Mouse (Mus musculus) limb, embryonic 12.5 days (tissue): ENCODE results near the gene Pla2g12b. TPM values are rescaled to one million over a fixed set of nuclear protein-coding genes. Genes with fewer than 3 reads are reported as not detected.

ENCODE experiments used
- ATAC-seq: fragments of 200-750 bp; cut with Nextera tagmentation; 2 replicates; pipeline ENCODE4 v1.8.0; 2017; ENCODE audit warnings: low read depth, moderate TSS enrichment; ENCODE audit not compliant: insufficient number of reproducible peaks, insufficient read depth, low FRiP score, low TSS enrichment
- H3K27ac ChIP-seq: fragments of 300-500 bp; sonication (generic); 2 replicates; pipeline ENCODE4 v1.5.1; 2016; ENCODE audit warnings: mild to moderate bottlenecking, moderate library complexity
- H3K27me3 ChIP-seq: fragments of 300-500 bp; sonication (generic); 2 replicates; pipeline ENCODE4 v1.6.1; 2016; ENCODE audit warnings: mild to moderate bottlenecking, moderate library complexity
- H3K36me3 ChIP-seq: fragments of 300-500 bp; sonication (generic); 2 replicates; pipeline ENCODE4 v1.6.1; 2016; ENCODE audit warnings: mild to moderate bottlenecking, moderate library complexity
- H3K4me1 ChIP-seq: fragments of 300-500 bp; sonication (generic); replicated peaks from 2 replicates; pipeline ENCODE4 v1.6.1; 2016
- H3K4me2 ChIP-seq: fragments of 300-500 bp; sonication (generic); 2 replicates; pipeline ENCODE4 v1.6.1; 2016; ENCODE audit warnings: mild to moderate bottlenecking, moderate library complexity
- H3K4me3 ChIP-seq: fragments of 300-500 bp; sonication (generic); replicated peaks from 2 replicates; pipeline ENCODE4 v1.5.1; 2016; ENCODE audit warnings: mild to moderate bottlenecking
- H3K9ac ChIP-seq: fragments of 300-500 bp; sonication (generic); replicated peaks from 2 replicates; pipeline ENCODE4 v1.6.1; 2016; ENCODE audit warnings: mild to moderate bottlenecking, moderate library complexity
- H3K9me3 ChIP-seq: fragments of 300-500 bp; sonication (generic); 2 replicates; pipeline ENCODE4 v1.6.1; 2016; ENCODE audit warnings: mild to moderate bottlenecking, moderate library complexity
- WGBS: fragments of 180-500 bp; shearing (Covaris S2); methylation state at CpG from one replicate; pipeline ENCODE4 v1.1.7; 2016; 5-methylcytosine and 5-hydroxymethylcytosine counted together
- polyA plus RNA-seq: library from polyadenylated mRNA; unstranded; fragments of >200 nt; fragmentation: Nextera tagmentation; extraction: Ambion mirVana; gene quantifications from 2 replicates; pipeline ENCODE4 v1.2.1, GENCODE M21; 2016

Gene Pla2g12b
- polyA plus RNA-seq: not detected in 2 replicates

DNA sequence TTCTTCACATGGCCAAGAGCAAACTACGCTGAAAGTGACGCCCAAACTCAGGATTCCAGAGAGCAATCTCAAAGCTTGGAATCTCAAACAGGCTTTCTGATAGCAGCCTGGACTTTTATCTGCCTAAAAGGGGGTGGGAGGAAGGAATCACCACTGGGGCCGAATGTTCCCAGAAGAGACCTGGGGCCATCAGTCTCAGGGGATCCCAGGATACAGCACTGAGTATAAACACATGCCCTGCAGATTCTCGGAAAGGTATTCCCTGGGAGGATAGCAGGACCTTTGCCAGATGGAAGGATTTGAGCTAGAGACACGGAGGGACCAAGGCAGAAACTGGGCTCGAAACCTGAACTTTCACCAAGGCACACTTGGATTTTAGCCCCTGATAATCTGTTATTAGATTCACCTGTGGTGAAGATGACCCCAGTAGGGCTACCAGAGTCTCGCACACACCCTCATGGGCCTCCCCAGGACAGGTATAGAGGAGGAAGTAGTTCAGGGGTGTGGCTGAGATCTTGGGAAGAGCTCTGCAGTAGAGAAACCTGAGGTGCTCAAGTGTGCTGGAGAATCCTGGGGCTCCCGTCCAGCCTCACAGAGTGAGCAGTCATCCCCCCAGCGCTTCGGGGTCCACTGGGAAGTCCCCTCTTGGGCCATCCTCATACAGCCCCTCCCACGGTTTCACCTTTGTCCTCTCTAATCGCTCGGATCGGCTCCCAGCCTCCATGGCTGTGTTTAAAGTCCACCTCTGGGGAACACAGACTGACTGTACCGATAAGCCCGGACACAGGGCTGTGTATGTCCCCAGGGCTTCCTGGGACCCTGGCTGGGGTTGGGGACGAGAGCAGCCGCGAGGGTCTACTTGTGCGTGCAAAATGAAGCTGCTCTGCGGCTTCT, at the start of gene Pla2g12b:
Pla2g12b (plus strand) TSS at position 762 of the 894 bp plus-strand sequence.
- Histone ChIP-seq H3K27ac (no peak within 1 kb of the TSS), H3K4me2 (no peak within 1 kb of the TSS), H3K36me3 (no peaks in the 10 kb centered on the region), H3K27me3 (no peaks in the 10 kb centered on the region), H3K4me1 (peaks cover 14% of the 10 kb centered on the region), H3K4me3 (no peak within 1 kb of the TSS), H3K9me3 (0 out of 2 replicates have a peak, but pooled peaks cover 4% of the 10 kb centered on the region), H3K9ac (no peak within 1 kb of the TSS)
- 77% methylated on average over 21 of the region's 21 CpGs for WGBS
- no peak for ATAC-seq

DNA sequence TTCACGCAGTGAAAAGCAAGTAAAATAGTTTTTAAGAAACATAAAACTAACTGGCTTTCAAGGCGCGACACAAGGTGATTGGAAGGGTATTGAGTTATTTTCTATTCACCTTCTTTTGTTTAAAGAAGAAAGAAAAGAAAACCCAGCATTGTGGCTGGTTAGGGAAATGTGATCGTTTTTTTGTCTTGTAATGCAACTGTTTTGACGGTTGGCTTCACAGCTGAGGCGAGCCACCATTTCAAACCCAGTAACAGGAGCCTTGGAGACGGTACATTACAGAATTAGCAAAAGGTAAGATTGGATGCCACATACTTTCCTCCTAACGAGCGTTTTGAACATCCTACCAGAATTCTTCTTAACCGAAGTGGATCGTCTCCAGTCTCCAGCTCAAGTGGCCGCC, 49.3 kb upstream of the Pla2g12b start:
- peaks cover 80% of the 10 kb centered on the region for H3K36me3 ChIP-seq

DNA sequence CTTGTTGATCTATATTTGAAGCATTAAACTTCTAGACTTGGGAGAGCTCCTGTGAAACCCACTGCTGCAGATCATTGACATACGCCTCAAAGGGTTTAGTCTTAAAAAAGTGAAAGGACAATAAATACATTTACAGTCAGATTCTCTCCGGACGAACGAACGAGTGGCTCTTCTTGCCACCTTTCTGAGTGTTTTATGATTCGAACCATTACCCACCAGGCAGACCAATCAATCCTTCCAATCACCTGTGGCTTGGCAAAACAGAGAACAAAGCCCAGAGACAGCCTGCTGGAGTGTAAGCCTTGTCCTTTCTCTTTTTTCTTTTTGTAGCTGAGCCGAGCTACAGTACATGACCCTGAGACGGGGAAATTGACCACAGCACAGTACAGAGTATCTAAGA, 48.4 kb upstream of the Pla2g12b start:
- Histone ChIP-seq H3K4me1 (no peaks in the 10 kb centered on the region), H3K9ac (no peak overlapping the region), H3K27ac (no peak overlapping the region), H3K27me3 (no peaks in the 10 kb centered on the region), H3K36me3 (peaks cover 81% of the 10 kb centered on the region), H3K9me3 (no peaks in the 10 kb centered on the region), H3K4me3 (no peak overlapping the region), H3K4me2 (no peak overlapping the region)
- no peak for ATAC-seq
- 71% methylated on average over 8 of the region's 8 CpGs for WGBS

More for the DNA sequence above, 49.3 kb upstream of the Pla2g12b start:
- no peaks in the 10 kb centered on the region for H3K9me3 ChIP-seq
- H3K27me3 ChIP-seq: no peaks in the 10 kb centered on the region
- no peak for ATAC-seq
- no peaks in the 10 kb centered on the region for H3K4me1 ChIP-seq
- H3K9ac ChIP-seq: no peak overlapping the region
- H3K4me3 ChIP-seq: no peak overlapping the region
- 92% methylated on average over 12 of the region's 12 CpGs for WGBS
- H3K4me2 ChIP-seq: no peak overlapping the region
- H3K27ac ChIP-seq: no peak overlapping the region

DNA sequence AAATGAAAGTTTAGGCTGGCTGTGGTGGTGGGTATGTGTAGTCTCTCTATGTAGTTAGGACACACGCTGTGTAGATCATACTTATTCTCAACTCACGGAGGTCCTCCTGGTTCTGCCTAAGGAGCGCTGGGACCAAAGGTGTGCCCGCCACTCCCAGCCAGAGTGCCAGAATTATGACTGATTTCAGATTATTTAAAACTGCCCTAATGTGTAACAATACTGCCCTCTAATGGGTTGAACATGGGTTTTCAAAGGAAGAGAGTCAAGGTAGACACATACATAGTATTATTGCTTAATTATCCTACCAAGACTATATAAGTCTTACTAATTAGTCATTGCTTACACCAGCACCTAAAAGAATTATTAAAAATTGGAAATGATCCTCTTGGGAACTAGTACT, 44.7 kb upstream of the Pla2g12b start:
- Histone ChIP-seq H3K27ac (no peak overlapping the region), H3K4me3 (no peak overlapping the region), H3K9me3 (no peaks in the 10 kb centered on the region), H3K9ac (no peak overlapping the region), H3K36me3 (peaks cover 83% of the 10 kb centered on the region), H3K4me2 (no peak overlapping the region), H3K4me1 (no peaks in the 10 kb centered on the region), H3K27me3 (no peaks in the 10 kb centered on the region)
- ATAC-seq: no peak
- WGBS: 92% methylated on average over 4 of the region's 4 CpGs

DNA sequence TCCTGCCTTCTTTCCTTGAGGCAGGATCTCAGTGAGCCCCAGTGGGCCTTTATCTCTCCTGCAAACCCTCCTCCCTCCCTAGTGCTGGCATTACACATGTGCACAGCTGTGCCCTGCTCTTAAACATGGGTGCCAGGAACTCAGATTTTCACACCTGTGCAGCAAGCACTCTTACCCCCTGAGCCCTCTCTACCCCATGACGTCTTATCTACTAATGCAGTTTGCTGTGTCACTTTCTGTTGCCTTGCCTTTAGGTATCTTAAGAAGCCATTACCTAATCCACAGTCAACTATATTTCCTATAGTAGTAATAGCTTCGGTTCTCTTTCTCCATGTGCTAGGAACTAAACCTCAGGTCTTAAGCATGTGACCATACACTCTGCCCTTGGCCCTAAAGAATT, 40.3 kb upstream of the Pla2g12b start:
- Histone ChIP-seq H3K27ac (no peak overlapping the region), H3K9me3 (no peaks in the 10 kb centered on the region), H3K27me3 (no peaks in the 10 kb centered on the region), H3K4me2 (no peak overlapping the region), H3K36me3 (peaks cover 93% of the 10 kb centered on the region), H3K4me1 (no peaks in the 10 kb centered on the region), H3K4me3 (no peak overlapping the region), H3K9ac (no peak overlapping the region)
- no peak for ATAC-seq
- 81% methylated on average over 2 of the region's 2 CpGs for WGBS

DNA sequence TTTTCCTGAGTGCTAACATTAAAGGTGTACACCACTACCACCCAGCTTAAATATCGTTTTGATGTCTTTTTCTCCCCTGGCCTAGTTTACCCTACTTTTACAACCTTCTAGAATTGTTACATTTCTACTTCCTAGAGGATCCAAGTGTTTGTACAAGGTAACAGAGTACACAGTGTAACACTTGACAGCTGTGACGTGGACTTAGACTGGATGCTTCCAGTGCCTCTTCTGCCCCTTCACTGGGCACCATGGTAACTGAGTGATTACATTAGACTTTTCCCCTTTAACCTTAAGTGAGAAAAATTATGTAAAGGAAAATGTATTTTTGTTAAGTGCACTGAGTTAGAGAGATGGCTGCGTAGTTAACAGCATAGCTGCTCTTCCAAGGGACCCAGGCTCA, 38.9 kb upstream of the Pla2g12b start:
- no peak for ATAC-seq
- no peak overlapping the region for H3K4me2 ChIP-seq
- no peaks in the 10 kb centered on the region for H3K9me3 ChIP-seq
- H3K4me1 ChIP-seq: no peaks in the 10 kb centered on the region
- no peak overlapping the region for H3K27ac ChIP-seq
- no peak overlapping the region for H3K9ac ChIP-seq
- WGBS: 91% methylated on average over 3 of the region's 3 CpGs
- no peak overlapping the region for H3K4me3 ChIP-seq
- H3K27me3 ChIP-seq: no peaks in the 10 kb centered on the region
- H3K36me3 ChIP-seq: peaks cover 98% of the 10 kb centered on the region

DNA sequence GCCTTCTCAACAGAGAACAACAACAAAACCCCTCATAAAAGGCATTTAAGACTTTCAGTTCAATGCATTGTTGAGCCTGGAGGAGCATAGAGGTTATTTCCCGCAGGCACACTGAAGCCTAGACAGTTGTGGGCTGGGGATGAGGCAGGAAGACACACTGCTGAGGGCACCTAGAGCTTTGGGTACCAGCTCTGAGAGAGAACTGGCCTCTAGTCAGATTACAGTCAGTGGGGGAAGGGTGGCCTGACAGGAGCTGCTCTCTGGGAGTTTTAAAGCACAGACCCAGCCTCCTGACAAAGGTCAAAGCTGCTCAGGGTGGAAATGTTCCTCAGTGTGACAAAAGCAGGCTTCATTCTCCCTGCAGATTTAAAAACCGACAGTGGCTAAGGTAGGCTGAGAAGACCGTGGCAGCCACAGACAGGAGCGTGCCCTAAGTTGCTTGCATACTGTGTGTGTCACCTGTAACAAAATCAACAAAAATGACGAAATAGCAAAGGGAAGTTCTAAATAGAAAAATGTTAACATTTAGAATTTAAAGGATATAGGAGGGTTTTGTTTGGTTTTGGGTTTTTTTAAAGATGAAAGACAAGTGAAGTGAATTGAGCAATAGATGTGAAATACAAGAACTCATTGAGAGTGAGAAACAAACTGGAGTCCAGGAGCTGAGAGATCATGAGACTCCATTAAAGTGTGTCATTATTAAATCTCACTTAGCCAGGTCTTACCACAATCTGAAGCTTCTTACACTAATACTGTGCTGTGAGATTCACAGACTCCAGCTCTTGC, 37.5 kb upstream of the Pla2g12b start:
- no peak overlapping the region for H3K4me2 ChIP-seq
- H3K27me3 ChIP-seq: no peaks in the 10 kb centered on the region
- WGBS: 91% methylated on average over 5 of the region's 5 CpGs
- no peak overlapping the region for H3K9ac ChIP-seq
- no peak for ATAC-seq
- H3K27ac ChIP-seq: no peak overlapping the region
- H3K9me3 ChIP-seq: no peaks in the 10 kb centered on the region
- H3K4me3 ChIP-seq: no peak overlapping the region
- H3K36me3 ChIP-seq: peaks cover 98% of the 10 kb centered on the region
- H3K4me1 ChIP-seq: no peaks in the 10 kb centered on the region

DNA sequence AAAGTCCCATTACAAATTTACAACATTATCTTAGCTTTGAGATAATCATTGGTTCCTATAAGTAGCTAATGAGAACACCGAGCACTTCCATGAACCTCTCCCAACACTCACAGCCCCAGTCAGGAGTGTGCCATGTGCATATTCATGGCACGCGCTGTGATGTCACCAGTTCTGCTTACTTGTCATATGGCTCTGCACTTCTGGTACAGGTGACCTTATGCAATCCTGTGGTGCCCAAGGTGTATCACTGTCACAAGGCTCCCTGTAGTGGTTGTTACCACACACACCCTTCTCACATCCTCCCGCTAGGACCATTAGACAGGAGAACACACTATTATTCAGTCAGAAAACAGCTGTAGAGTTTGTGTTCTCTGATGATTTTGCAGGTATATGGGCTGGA, 36.7 kb upstream of the Pla2g12b start:
- Histone ChIP-seq H3K4me3 (no peak overlapping the region), H3K9me3 (no peaks in the 10 kb centered on the region), H3K4me2 (no peak overlapping the region), H3K27ac (no peak overlapping the region), H3K27me3 (no peaks in the 10 kb centered on the region), H3K9ac (no peak overlapping the region), H3K4me1 (no peaks in the 10 kb centered on the region), H3K36me3 (peaks cover 98% of the 10 kb centered on the region)
- ATAC-seq: no peak
- WGBS: 98% methylated on average over 4 of the region's 4 CpGs

DNA sequence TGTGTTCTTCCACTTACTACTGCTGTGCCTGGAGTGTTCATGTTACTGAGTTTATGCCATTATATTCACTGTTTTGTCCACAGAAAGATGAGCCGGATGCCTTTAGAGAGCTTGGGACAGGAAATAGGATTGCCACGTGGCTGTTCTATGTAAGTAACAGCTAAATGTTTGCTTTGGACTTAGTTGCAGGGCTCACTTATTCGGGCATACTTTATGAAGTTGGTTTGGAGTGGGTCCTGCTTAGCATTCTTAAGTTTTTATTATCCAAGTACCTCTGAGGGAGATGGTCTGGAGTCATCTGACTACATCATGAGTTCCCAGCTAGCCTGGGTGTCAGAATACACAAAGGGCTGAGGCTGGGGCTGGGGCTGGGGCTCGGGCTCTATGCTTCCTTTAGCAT, 36.3 kb upstream of the Pla2g12b start:
- no peak for ATAC-seq
- no peak overlapping the region for H3K4me2 ChIP-seq
- no peak overlapping the region for H3K27ac ChIP-seq
- no peaks in the 10 kb centered on the region for H3K27me3 ChIP-seq
- H3K9me3 ChIP-seq: no peaks in the 10 kb centered on the region
- WGBS: 85% methylated on average over 4 of the region's 4 CpGs
- no peaks in the 10 kb centered on the region for H3K4me1 ChIP-seq
- H3K36me3 ChIP-seq: peaks cover 97% of the 10 kb centered on the region
- H3K9ac ChIP-seq: no peak overlapping the region
- H3K4me3 ChIP-seq: no peak overlapping the region

DNA sequence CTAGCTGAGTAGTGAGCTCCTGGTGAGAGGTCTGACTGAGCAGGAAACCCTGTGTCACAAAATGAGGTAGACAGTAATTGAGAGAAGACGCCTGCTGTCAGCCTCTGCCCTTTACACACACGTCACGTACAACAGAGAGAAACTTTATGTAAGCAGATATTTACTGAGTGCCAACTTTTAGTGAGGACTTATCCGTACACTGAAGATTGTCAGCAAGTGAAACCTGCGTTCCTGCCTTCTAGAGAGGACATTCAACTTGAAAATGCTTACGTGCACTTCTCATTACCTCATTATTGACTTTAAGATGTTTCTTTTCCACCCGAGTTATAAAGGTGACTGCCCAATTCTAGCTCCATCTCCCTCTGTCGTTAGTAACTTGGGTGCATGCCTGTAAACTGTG, 34.7 kb upstream of the Pla2g12b start:
- WGBS: 82% methylated on average over 8 of the region's 8 CpGs
- H3K4me3 ChIP-seq: no peak overlapping the region
- H3K9ac ChIP-seq: no peak overlapping the region
- H3K4me2 ChIP-seq: no peak overlapping the region
- ATAC-seq: no peak
- no peak overlapping the region for H3K27ac ChIP-seq
- H3K27me3 ChIP-seq: no peaks in the 10 kb centered on the region
- no peaks in the 10 kb centered on the region for H3K9me3 ChIP-seq
- H3K4me1 ChIP-seq: no peaks in the 10 kb centered on the region
- H3K36me3 ChIP-seq: peaks cover 96% of the 10 kb centered on the region

DNA sequence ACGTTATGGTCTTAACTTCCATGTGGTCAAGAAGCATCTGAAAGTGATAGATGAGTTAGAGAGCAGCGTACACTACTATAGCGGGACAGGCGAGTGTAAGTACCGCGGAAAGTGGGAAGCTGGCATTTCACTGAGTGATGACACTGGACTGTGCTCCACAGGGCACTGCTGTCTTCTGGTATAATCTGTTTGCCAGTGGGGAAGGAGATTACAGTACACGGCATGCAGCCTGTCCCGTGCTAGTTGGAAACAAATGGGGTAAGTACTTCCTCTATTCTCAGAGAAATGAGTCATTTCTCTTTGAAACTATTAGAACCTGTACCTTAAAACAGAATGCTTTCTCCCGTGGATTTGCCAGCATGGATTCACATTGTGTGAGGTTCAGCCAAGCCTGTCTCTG, 34.0 kb upstream of the Pla2g12b start:
- Histone ChIP-seq H3K9me3 (no peaks in the 10 kb centered on the region), H3K4me3 (no peak overlapping the region), H3K4me1 (no peaks in the 10 kb centered on the region), H3K36me3 (peaks cover 96% of the 10 kb centered on the region), H3K27me3 (no peaks in the 10 kb centered on the region), H3K27ac (no peak overlapping the region), H3K9ac (no peak overlapping the region), H3K4me2 (no peak overlapping the region)
- 94% methylated on average over 9 of the region's 9 CpGs for WGBS
- no peak for ATAC-seq
